Mouse (Mus musculus) Patski (cell line): ENCODE measurements around the gene Negr1. TPM values are rescaled to one million over a fixed set of nuclear protein-coding genes. Genes with fewer than 3 reads are reported as not detected.

ENCODE experiments used
- ATAC-seq: fragments of 100-300 bp; one replicate; pipeline ENCODE4 v1.8.0; 2021
- CTCF ChIA-PET: fragments of 350-600 bp; sonication (Branson Sonifier 250); formaldehyde crosslinking; loops from one replicate; lab custom pipeline; 2022; ENCODE audit warnings: inconsistent platforms; lab: Charles Lee
- POLR2A ChIA-PET: fragments of 350-600 bp; sonication (Branson Sonifier 250); formaldehyde crosslinking; loops from one replicate; lab custom pipeline; 2022; ENCODE audit warnings: antibody characterized with exemption, inconsistent platforms; lab: Charles Lee
- DNase-seq: peaks from one replicate; pipeline ENCODE4 v3.0.0-alpha.2; 2011; ENCODE audit warnings: low read depth, low spot score
- H3K27me3 ChIP-seq: fragments of 371-371 bp; one replicate; pipeline ENCODE4 v1.5.1; 2021
- CTCF ChIP-seq: fragments of 100-300 bp; IDR thresholded peaks from one replicate; pipeline ENCODE4 v1.5.1; 2021
- in situ Hi-C: fragments of 300-500 bp; cut with MboI; formaldehyde crosslinking; loops from 3 replicates; pipeline ENCODE4 v1.11.1; 2018; ENCODE audit warnings: low pct_unique_long_range_greater_than_20kb, mixed read lengths
- polyA plus RNA-seq: library from polyadenylated mRNA; unstranded; gene quantifications from one replicate; pipeline ENCODE4 v1.2.3, GENCODE M21; 2021

Negr1 gene
- polyA plus RNA-seq = 0.03 TPM

DNA sequence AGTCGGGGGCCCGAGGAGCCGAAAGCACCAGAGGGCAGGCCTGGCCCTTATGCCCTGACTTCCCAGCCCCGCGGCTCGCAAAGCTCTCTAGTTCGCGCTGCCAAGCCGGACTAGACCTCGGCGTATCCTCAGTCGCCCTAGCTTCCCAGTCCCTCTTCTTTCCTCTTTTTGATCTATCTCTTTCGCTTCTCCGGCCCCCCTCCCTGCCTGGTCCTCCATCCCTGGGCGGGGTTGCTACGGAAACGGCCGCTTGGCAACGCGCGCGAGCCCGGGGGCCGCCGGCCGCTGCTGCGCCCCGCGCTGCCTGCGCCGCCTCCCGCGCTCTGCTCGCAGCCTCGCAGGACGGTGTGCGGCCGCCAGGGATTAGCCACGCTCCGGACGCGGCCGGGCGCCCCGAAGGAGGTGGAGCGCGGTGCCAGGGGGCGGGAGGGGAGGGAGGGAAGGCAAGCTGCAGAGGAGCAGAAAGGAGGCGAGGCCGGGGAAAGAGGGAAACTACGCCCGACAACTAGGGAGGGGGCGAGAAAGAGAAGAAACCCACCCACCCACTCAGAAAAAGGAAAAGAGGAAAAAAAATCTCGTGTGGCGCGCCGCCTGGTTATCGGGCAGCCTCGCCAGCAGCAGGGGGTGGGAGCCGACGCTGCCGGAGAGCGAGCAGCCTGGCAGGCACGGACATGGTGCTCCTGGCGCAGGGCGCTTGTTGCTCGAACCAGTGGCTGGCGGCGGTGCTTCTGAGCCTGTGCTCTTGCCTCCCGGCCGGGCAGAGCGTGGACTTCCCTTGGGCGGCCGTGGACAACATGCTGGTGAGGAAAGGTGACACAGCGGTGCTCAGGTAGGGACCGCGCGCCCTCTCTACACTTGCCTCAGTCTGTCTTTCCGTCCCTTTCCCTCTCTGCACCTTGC is at the start of gene Negr1:
Gene Negr1, plus strand, starts transcription at position 271 of the 900 bp plus-strand sequence.
- CTCF ChIA-PET = no interaction called here
- ATAC-seq (no peak), DNase-seq (no peak)
- H3K27me3 ChIP-seq = peaks cover 9% of the 10 kb centered on the region
- in situ Hi-C loops = no loop called here
- POLR2A ChIA-PET = no interaction called here
- TF ChIP-seq CTCF = no peak

DNA sequence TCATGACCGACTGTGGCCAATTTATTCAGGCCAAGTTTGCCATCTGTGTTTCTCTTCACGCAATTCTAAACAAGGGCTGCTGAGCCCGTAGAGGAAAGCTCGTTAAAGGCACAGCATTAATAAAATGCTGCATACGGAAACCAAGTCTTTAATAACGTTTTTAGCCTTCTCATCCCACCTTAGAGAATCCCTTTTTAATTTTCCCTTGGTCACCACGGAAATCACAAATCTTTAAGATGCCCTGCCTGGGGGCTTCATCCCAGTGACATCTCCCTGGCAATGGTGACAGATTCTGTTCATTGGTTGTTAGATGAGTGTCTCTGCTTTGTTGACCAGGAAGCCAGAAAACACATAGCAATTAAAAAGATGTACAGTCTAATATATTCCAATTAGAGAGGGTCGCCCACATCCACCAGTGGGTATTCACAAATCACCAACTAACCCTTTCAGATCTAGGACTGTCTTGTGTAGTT is 35.1 kb upstream of the Negr1 start:
- in situ Hi-C loops = no loop called here
- ChIA-PET CTCF (no interaction called here), POLR2A (no interaction called here)
- H3K27me3 ChIP-seq = no peaks in the 10 kb centered on the region
- ATAC-seq = no peak
- TF ChIP-seq CTCF = no peak
- DNase-seq = no peak

DNA sequence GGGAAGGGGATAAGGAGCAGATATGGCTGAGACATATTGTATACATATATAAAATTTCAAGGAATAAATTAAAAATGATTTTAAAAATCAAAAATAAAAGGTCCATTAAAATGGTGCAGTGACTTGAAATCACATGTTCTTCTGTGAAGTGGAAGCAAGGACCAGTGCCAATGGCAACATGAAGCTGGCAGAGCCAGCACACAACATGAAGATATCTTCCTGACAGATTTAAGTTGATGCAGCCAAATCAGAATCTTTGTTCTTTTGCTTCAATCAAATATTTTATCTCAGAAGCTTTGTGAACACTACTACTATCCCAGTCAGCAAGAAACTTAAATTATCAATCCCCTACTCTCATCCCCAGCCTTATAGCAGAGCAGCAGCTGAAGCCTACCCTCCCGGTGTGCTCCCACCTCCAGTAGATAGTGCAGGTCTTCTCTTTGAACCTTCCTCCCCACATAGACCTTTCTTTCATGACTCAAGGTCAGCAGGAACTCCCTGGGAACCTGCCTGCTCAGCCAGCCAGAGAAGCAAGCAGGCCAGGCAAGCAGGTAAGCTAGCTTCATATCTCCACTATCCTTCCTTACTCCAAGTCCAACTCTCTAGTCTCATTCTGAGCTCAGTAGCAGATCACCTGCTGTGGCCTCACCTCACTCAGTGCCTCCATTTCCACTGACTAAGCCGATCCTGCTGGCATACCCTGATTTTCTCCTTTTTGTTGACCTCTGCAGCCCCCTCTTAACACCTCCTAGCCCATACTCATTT is 34.2 kb upstream of the Negr1 start:
- ATAC-seq (no peak), DNase-seq (no peak)
- CTCF ChIA-PET = no interaction called here
- no peaks in the 10 kb centered on the region for H3K27me3 ChIP-seq
- TF ChIP-seq CTCF = no peak
- POLR2A ChIA-PET = no interaction called here
- in situ Hi-C loops = no loop called here

- TF ChIP-seq CTCF = no peak
- peaks cover 9% of the 10 kb centered on the region for H3K27me3 ChIP-seq
- in situ Hi-C loops = no loop called here
- ATAC-seq (no peak), DNase-seq (no peak)
- CTCF ChIA-PET = no interaction called here
- POLR2A ChIA-PET = no interaction called here
Observed at GRCm38 (mm10) chr3:156559441-156559825, 2.2 kb upstream of the Negr1 start.

DNA sequence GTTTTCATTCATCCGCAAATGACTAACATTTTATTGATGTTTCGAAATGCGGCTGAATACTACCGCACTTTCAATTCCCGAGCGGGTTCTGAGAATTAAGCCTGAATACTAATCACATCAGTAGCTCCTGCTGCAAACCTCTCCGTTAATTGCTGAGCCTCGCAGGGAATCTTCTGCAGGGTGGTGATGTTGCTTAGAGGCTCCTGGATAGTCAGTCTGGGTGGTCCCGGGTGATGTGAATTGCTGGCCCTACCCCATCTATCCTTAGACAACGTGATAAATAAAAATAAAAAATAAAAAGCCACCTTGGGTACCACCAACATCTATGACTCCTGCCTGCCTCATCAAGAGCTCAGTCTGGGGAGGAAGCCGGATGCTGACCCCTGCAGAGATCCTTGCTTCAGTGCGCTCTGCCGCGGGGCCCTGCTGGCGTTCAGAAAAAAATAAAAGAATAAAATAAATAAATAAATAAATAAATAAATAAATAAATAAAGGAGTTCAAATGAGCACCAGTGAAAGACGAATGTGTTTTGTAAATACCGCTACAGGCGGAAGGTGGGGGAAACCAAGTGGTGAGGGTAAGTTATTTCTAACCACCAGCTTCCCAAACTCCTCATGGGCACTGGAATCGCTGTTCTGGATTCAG is 1.6 kb upstream of the Negr1 start:
- no peak for TF ChIP-seq CTCF
- ChIA-PET CTCF (no interaction called here), POLR2A (no interaction called here)
- no peak for ATAC-seq
- in situ Hi-C loops = no loop called here
- peaks cover 9% of the 10 kb centered on the region for H3K27me3 ChIP-seq
- DNase-seq = no peak

- ChIA-PET POLR2A (no interaction called here), CTCF (no interaction called here)
- in situ Hi-C loops = no loop called here
Observed at GRCm38 (mm10) chr3:156560766-156561165, 828 bp upstream of the Negr1 start.

GRCm38 (mm10) chr3:156562424-156562785 is 811 bp downstream of the Negr1 start:
- in situ Hi-C loops = no loop called here
- CTCF ChIA-PET = no interaction called here

More at GRCm38 (mm10) chr3:156560766-156561165, 828 bp upstream of the Negr1 start:
- TF ChIP-seq CTCF = no peak
- H3K27me3 ChIP-seq = peaks cover 9% of the 10 kb centered on the region
- ATAC-seq (no peak), DNase-seq (no peak)

DNA sequence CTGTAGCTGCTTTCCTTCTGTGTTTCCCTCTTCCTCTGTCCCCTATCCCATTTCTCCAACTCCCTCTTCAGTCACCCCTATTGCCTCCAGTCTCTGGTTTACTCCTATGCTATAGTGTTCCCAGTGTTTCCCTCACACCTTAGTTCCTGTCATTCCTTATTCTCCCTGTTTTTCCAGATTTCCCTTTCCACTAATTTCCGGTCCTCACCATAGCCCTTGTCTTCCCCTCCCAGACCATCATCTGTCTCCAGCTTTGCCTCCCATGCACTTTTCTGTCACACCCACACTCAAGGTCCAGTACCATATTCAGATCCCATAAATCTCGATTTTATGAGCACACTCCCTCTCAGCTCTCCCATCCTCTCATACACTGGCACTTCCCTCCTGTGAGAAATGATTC is 1.2 kb downstream of the Negr1 start:
- peaks cover 9% of the 10 kb centered on the region for H3K27me3 ChIP-seq
- CTCF ChIA-PET = no interaction called here
- no peak for ATAC-seq

More at GRCm38 (mm10) chr3:156562424-156562785, 811 bp downstream of the Negr1 start:
- H3K27me3 ChIP-seq = peaks cover 9% of the 10 kb centered on the region
- ATAC-seq (no peak), DNase-seq (no peak)
- POLR2A ChIA-PET = no interaction called here
- TF ChIP-seq CTCF = no peak

GRCm38 (mm10) chr3:156563353-156563752 is 1.8 kb downstream of the Negr1 start:
- ChIA-PET CTCF (no interaction called here), POLR2A (no interaction called here)
- DNase-seq (no peak), ATAC-seq (no peak)
- no peak for TF ChIP-seq CTCF
- peaks cover 9% of the 10 kb centered on the region for H3K27me3 ChIP-seq
- in situ Hi-C loops = no loop called here

More for the DNA sequence above, 1.2 kb downstream of the Negr1 start:
- in situ Hi-C loops = no loop called here
- TF ChIP-seq CTCF = no peak
- DNase-seq = no peak
- POLR2A ChIA-PET = no interaction called here

GRCm38 (mm10) chr3:156573465-156573864 is 11.9 kb downstream of the Negr1 start:
- in situ Hi-C loops = no loop called here
- no peak for TF ChIP-seq CTCF
- POLR2A ChIA-PET = no interaction called here
- ATAC-seq (no peak), DNase-seq (no peak)
- CTCF ChIA-PET = interaction anchor here (0.9 kb wide), 1 partner anchor 35 kb away, joined by 4 read pairs; no protein-coding TSS in a partner anchor
- H3K27me3 ChIP-seq = no peaks in the 10 kb centered on the region
